Mouse (Mus musculus) MEL (cell line): ENCODE data around the gene Hoxc10. TPM values are rescaled to one million over a fixed set of nuclear protein-coding genes. Genes with fewer than 3 reads are reported as not detected.

Source experiments
- DNase-seq: peaks from one replicate; pipeline ENCODE4 v3.0.0; 2011; ENCODE audit warnings: low read depth, low spot score
- H3K27ac ChIP-seq: 2 replicates; pipeline ENCODE4 v1.5.1; 2012; ENCODE audit warnings: low read depth, mild to moderate bottlenecking, control low read depth, low read length, moderate library complexity; ENCODE audit not compliant: control insufficient read depth
- H3K27me3 ChIP-seq, 2 experiments: fragments of 150-350 bp in 1 of 2; sonication (generic) in 1 of 2; 2 replicates each; pipeline ENCODE4 v1.6.1; 2012; ENCODE audit warnings: low read length in 2 of 2, mild to moderate bottlenecking in 2 of 2, improper control_type of control experiment in 1 of 2, moderate library complexity in 1 of 2; ENCODE audit not compliant: insufficient read depth in 2 of 2, control insufficient read depth in 1 of 2
- H3K36me3 ChIP-seq, 2 experiments: 2 replicates each; pipeline ENCODE4 v1.6.1; 2012 to 2014; ENCODE audit warnings: low read length in 2 of 2, improper control_type of control experiment in 1 of 2, inconsistent platforms in 1 of 2, mild to moderate bottlenecking in 1 of 2; ENCODE audit not compliant: insufficient read depth in 2 of 2, control insufficient read depth in 1 of 2
- H3K4me1 ChIP-seq, 2 experiments: fragments of 150-350 bp in 1 of 2; sonication (generic) in 1 of 2; 2 replicates each; pipeline ENCODE4 v1.6.1; 2012; ENCODE audit warnings: low read length in 2 of 2, improper control_type of control experiment in 1 of 2, mild to moderate bottlenecking in 1 of 2; ENCODE audit not compliant: insufficient read depth in 2 of 2, control insufficient read depth in 1 of 2
- H3K4me3 ChIP-seq, 2 experiments: fragments of 150-350 bp in 1 of 2; sonication (generic) in 1 of 2; 2 replicates each; pipeline ENCODE4 v1.5.1; 2012; ENCODE audit warnings: low read depth in 2 of 2, low read length in 2 of 2, mild to moderate bottlenecking in 2 of 2, moderate library complexity in 2 of 2, control low read depth in 1 of 2, improper control_type of control experiment in 1 of 2; ENCODE audit not compliant: control insufficient read depth in 1 of 2, insufficient read depth in 1 of 2
- H3K79me2 ChIP-seq: 2 replicates; pipeline ENCODE4 v1.6.1; 2012; ENCODE audit warnings: mild to moderate bottlenecking, low read length, moderate library complexity; ENCODE audit not compliant: control insufficient read depth, poor library complexity, insufficient read depth
- H3K9ac ChIP-seq: 2 replicates; pipeline ENCODE4 v1.6.1; 2012; ENCODE audit warnings: low read depth, mild to moderate bottlenecking, control low read depth, low read length, moderate library complexity; ENCODE audit not compliant: control insufficient read depth, poor library complexity, severe bottlenecking
- H3K9me3 ChIP-seq: fragments of 150-350 bp; sonication (generic); replicated peaks from 2 replicates; pipeline ENCODE4 v1.6.1; 2012; ENCODE audit warnings: mild to moderate bottlenecking, low read length, improper control_type of control experiment, moderate library complexity; ENCODE audit not compliant: insufficient read depth
- BHLHE40 ChIP-seq: IDR thresholded peaks from 2 replicates; pipeline ENCODE4 v1.6.1; 2012; ENCODE audit warnings: low read depth, mild to moderate bottlenecking, inconsistent platforms, low read length, improper control_type of control experiment, borderline replicate concordance
- CHD1 ChIP-seq: IDR thresholded peaks from 2 replicates; pipeline ENCODE4 v1.6.1; 2012; ENCODE audit warnings: low read depth, mild to moderate bottlenecking, inconsistent platforms, low read length, improper control_type of control experiment
- CTCF ChIP-seq, 3 experiments: IDR thresholded peaks in 2 of 3; conservative IDR thresholded peaks in 1 of 3; 2 replicates each; pipeline ENCODE4 v1.5.1; 2011 to 2012; ENCODE audit warnings: low read length in 3 of 3, low read depth in 2 of 3, mild to moderate bottlenecking in 2 of 3, improper control_type of control experiment in 1 of 3, inconsistent platforms in 1 of 3, mixed read lengths in 1 of 3, moderate library complexity in 1 of 3; ENCODE audit not compliant: control insufficient read depth in 1 of 3, insufficient read depth in 1 of 3, poor library complexity in 1 of 3, severe bottlenecking in 1 of 3
- EP300 ChIP-seq, 2 experiments: IDR thresholded peaks; 2 replicates each; pipeline ENCODE4 v1.6.1; 2011; ENCODE audit warnings: improper control_type of control experiment in 2 of 2, low read length in 2 of 2, low read depth in 1 of 2, mild to moderate bottlenecking in 1 of 2
- ETS1 ChIP-seq: IDR thresholded peaks from 2 replicates; pipeline ENCODE4 v1.6.1; 2012; ENCODE audit warnings: low read depth, mild to moderate bottlenecking, inconsistent platforms, low read length, improper control_type of control experiment, moderate library complexity
- GABPA ChIP-seq: IDR thresholded peaks from 2 replicates; pipeline ENCODE4 v1.6.1; 2012; ENCODE audit warnings: low read depth, mild to moderate bottlenecking, inconsistent platforms, low read length, improper control_type of control experiment, moderate library complexity
- HCFC1 ChIP-seq: IDR thresholded peaks from 2 replicates; pipeline ENCODE4 v1.6.1; 2012; ENCODE audit warnings: low read depth, mild to moderate bottlenecking, inconsistent platforms, low read length, improper control_type of control experiment, moderate library complexity
- MAFK ChIP-seq: IDR thresholded peaks from 2 replicates; pipeline ENCODE4 v1.6.1; 2011; ENCODE audit warnings: low read depth, mild to moderate bottlenecking, low read length, improper control_type of control experiment, borderline replicate concordance
- MAX ChIP-seq: IDR thresholded peaks from 2 replicates; pipeline ENCODE4 v1.6.1; 2011; ENCODE audit warnings: low read length, improper control_type of control experiment
- MEF2A ChIP-seq: IDR thresholded peaks from 2 replicates; pipeline ENCODE4 v1.6.1; 2014; ENCODE audit warnings: low read depth, mild to moderate bottlenecking, inconsistent platforms, low read length, improper control_type of control experiment; ENCODE audit not compliant: poor library complexity, insufficient replicate concordance, severe bottlenecking; ENCODE audit errors: extremely low read depth
- MXI1 ChIP-seq: IDR thresholded peaks from 2 replicates; pipeline ENCODE4 v1.6.1; 2011; ENCODE audit warnings: mild to moderate bottlenecking, low read depth, low read length, improper control_type of control experiment
- MYB ChIP-seq: IDR thresholded peaks from 2 replicates; pipeline ENCODE4 v1.6.1; 2011; ENCODE audit warnings: mild to moderate bottlenecking, low read depth, low read length, improper control_type of control experiment
- NRF1 ChIP-seq: IDR thresholded peaks from 2 replicates; pipeline ENCODE4 v1.6.1; 2014; ENCODE audit warnings: low read depth, mild to moderate bottlenecking, inconsistent platforms, low read length, improper control_type of control experiment, moderate library complexity; ENCODE audit not compliant: poor library complexity, insufficient read depth, severe bottlenecking
- POLR2A ChIP-seq, 2 experiments: IDR thresholded peaks; 2 replicates each; pipeline ENCODE4 v1.6.1; 2011 to 2012; ENCODE audit warnings: low read length in 2 of 2, mild to moderate bottlenecking in 2 of 2, control low read depth in 1 of 2, improper control_type of control experiment in 1 of 2, low read depth in 1 of 2, moderate library complexity in 1 of 2; ENCODE audit not compliant: control insufficient read depth in 1 of 2, insufficient read depth in 1 of 2, poor library complexity in 1 of 2
- POLR2AphosphoS2 ChIP-seq: IDR thresholded peaks from 2 replicates; pipeline ENCODE4 v1.6.1; 2011; ENCODE audit warnings: low read length, improper control_type of control experiment
- POLR2AphosphoS5 ChIP-seq: IDR thresholded peaks from 2 replicates; pipeline ENCODE4 v1.6.1; 2012; ENCODE audit warnings: low read depth, borderline replicate concordance, mild to moderate bottlenecking, inconsistent platforms, low read length, moderate library complexity, mixed read lengths
- RAD21 ChIP-seq: IDR thresholded peaks from 2 replicates; pipeline ENCODE4 v1.6.1; 2011; ENCODE audit warnings: mild to moderate bottlenecking, low read depth, low read length, improper control_type of control experiment
- RCOR1 ChIP-seq: IDR thresholded peaks from 2 replicates; pipeline ENCODE4 v1.6.1; 2012; ENCODE audit warnings: low read depth, mild to moderate bottlenecking, inconsistent platforms, low read length, improper control_type of control experiment
- SIN3A ChIP-seq: IDR thresholded peaks from 2 replicates; pipeline ENCODE4 v1.6.1; 2012; ENCODE audit warnings: low read length, improper control_type of control experiment, inconsistent platforms
- SMC3 ChIP-seq: IDR thresholded peaks from 2 replicates; pipeline ENCODE4 v1.6.1; 2011; ENCODE audit warnings: low read depth, low read length, improper control_type of control experiment
- TAL1 ChIP-seq: IDR thresholded peaks from 2 replicates; pipeline ENCODE4 v1.6.1; 2012; ENCODE audit warnings: mild to moderate bottlenecking, inconsistent platforms, low read length, moderate library complexity, mixed read lengths
- TBP ChIP-seq: IDR thresholded peaks from 2 replicates; pipeline ENCODE4 v1.8.0; 2011; ENCODE audit warnings: low read depth, low read length, improper control_type of control experiment
- USF1 ChIP-seq: IDR thresholded peaks from 2 replicates; pipeline ENCODE4 v1.6.1; 2014; ENCODE audit warnings: low read depth, mild to moderate bottlenecking, inconsistent platforms, low read length, improper control_type of control experiment, moderate library complexity
- ZC3H11A ChIP-seq: IDR thresholded peaks from 2 replicates; pipeline ENCODE4 v1.6.1; 2012; ENCODE audit warnings: low read depth, mild to moderate bottlenecking, inconsistent platforms, low read length, improper control_type of control experiment
- ZMIZ1 ChIP-seq: IDR thresholded peaks from 2 replicates; pipeline ENCODE4 v1.6.1; 2012; ENCODE audit warnings: low read depth, mild to moderate bottlenecking, inconsistent platforms, low read length, improper control_type of control experiment, moderate library complexity
- ZNF384 ChIP-seq: IDR thresholded peaks from 2 replicates; pipeline ENCODE4 v1.6.1; 2012; ENCODE audit warnings: low read depth, mild to moderate bottlenecking, inconsistent platforms, low read length, improper control_type of control experiment
- polyA plus RNA-seq, 2 experiments: library from polyadenylated mRNA; stranded (reverse) in 1 of 2; unstranded in 1 of 2; fragments of >175 nt in 1 of 2; fragments of >200 nt in 1 of 2; gene quantifications; 2 replicates each; pipeline versions ENCODE4 v1.2.1 to v1.2.4; 2012; ENCODE audit warnings: low replicate concordance in 2 of 2, low read depth in 1 of 2; ENCODE audit not compliant: insufficient read length in 2 of 2, insufficient read depth in 1 of 2, missing spikeins in 1 of 2
- total RNA-seq: library from RNA; depleted of rRNA; stranded (reverse); fragments of 300-350 nt; gene quantifications from 2 replicates; pipeline ENCODE4 v1.2.3, GENCODE M21; 2012

Hoxc10 gene
- total and polyA plus RNA-seq, 3 experiments, result 6.8 to 24.8 TPM; not detected in 1

DNA sequence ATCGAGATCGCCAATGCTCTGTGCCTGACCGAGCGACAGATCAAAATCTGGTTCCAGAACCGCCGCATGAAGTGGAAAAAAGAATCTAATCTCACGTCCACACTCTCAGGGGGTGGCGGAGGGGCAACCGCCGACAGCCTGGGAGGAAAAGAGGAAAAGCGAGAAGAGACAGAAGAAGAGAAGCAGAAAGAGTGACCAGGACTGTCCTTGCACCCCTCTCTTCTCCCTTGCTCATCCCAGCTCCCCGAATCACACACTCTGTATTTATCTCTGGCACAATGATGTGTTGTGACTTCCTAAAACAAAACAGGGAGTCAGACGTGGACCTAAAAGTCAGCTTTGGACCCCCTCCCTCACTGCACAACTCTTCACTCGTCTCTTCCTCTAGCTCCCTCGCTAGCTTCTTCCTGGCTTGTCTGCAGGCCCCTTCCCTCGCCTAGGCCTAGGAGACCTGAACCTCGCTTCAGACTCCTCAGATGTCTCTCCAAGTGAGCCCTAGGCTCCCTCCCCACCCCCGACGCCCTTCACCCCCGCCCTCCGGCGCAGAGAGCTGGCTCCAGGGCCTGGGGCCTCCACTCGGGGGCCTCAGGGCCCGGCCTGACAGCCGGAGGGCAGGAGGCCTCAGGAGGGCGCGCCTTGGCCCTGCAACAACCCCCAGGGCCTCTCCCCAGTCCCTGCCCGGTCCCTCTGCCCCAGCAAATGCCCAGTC lies 44.4 kb downstream of the Hoxc10 start:
- Histone ChIP-seq H3K4me3 (peak overlapping the region; percentile 52 to 62), H3K9me3 (no peaks in the 10 kb centered on the region), H3K27ac (peak overlapping the region; percentile 72), H3K27me3 (no peaks in the 10 kb centered on the region), H3K9ac (peak overlapping the region; percentile 91), H3K4me1 (peaks cover 9 to 17% of the 10 kb centered on the region in 2 experiments; a peak in 3 of 4 replicates), H3K79me2 (peaks cover 8% of the 10 kb centered on the region; the same call in 1 of the 2 replicates), H3K36me3 (peaks cover 0 to 14% of the 10 kb centered on the region in 2 experiments; a peak in 2 of 4 replicates)
- TF ChIP-seq MXI1 (peak; percentile 31; the same call in 1 of the 2 replicates), GABPA (no peak), RAD21 (no peak), ZMIZ1 (no peak), TAL1 (peak; percentile 22; the same call in 1 of the 2 replicates), EP300 (IDR thresholded peaks at IDR 0.05; ENCODE audit: low read depth in 1 of 2, low read length in 2 of 2) (0 out of 4 replicates have a peak, but pooled peaks of 1 of the 2 experiments have one; percentile 53), POLR2A (IDR thresholded peaks at IDR 0.05; ENCODE audit: control insufficient read depth in 1 of 2, insufficient read depth in 1 of 2, low read depth in 1 of 2, low read length in 2 of 2, poor library complexity in 1 of 2) (0 out of 4 replicates have a peak, but pooled peaks of 1 of the 2 experiments have one; percentile 40), CTCF (IDR thresholded peaks at IDR 0.05 in 2 of 3, conservative IDR thresholded peaks at IDR 0.05 in 1 of 3; ENCODE audit: control insufficient read depth in 1 of 3, insufficient read depth in 1 of 3, low read depth in 2 of 3, low read length in 3 of 3, poor library complexity in 1 of 3, severe bottlenecking in 1 of 3) (0 out of 6 replicates have a peak, but pooled peaks of 1 of the 3 experiments have one; percentile 9), TBP (peak; percentile 26; the same call in 1 of the 2 replicates), MEF2A (no peak), SMC3 (no peak), MYB (no peak)
- DNase-seq, result peak; percentile 58

DNA sequence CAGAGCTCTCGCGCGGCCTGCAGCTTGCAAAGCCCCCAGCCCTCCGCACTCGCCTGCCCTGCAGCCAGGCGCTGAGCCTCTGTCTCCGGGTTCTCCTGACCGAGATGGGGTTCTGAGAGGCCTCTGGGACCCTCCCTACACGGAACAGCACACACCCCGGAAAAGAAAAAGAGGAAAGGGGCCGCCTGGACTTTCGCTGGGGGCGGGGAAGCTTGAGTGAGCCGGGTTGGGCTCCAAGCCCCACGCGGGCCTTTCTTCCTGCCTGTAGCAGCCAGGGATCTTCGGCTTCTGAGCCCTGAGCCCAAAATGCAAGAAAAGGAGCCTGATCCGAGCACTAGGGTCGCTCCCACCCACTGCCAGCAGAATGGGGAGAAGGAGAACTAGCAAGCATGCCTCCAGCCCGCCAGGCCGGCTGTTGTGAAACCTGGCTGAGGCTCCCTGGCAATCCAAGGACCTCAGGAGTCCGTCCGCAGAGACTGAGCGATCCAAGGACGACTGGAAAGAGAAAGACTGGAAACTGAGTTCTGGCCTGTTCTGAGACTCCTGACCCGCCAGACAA lies 45.4 kb downstream of the Hoxc10 start:
- DNase-seq, result peak; percentile 76
- no peaks in the 10 kb centered on the region for H3K27me3 ChIP-seq
- H3K9me3 ChIP-seq, result no peaks in the 10 kb centered on the region
- peak overlapping the region; percentile 69 for H3K27ac ChIP-seq
- peaks cover 8% of the 10 kb centered on the region; the same call in 1 of the 2 replicates for H3K79me2 ChIP-seq
- H3K36me3 ChIP-seq, result peaks cover 0 to 4% of the 10 kb centered on the region in 2 experiments; a peak in 1 of 4 replicates
- H3K9ac ChIP-seq, result peak overlapping the region; percentile 91
- peak overlapping the region; percentile 62 to 69 for H3K4me3 ChIP-seq
- peaks cover 2 to 8% of the 10 kb centered on the region in 2 experiments; a peak in 2 of 4 replicates for H3K4me1 ChIP-seq
- TF ChIP-seq RCOR1 (no peak), BHLHE40 (no peak), POLR2AphosphoS5 (no peak), GABPA (no peak), MAFK (no peak), POLR2A (IDR thresholded peaks at IDR 0.05; ENCODE audit: control insufficient read depth in 1 of 2, insufficient read depth in 1 of 2, low read depth in 1 of 2, low read length in 2 of 2, poor library complexity in 1 of 2) (peak; percentile 38 to 75), NRF1 (no peak), ETS1 (no peak), USF1 (no peak), ZMIZ1 (0 out of 2 replicates have a peak, but pooled peaks have one; percentile 18), MXI1 (no peak; the same call in 1 of the 2 replicates), HCFC1 (no peak), ZNF384 (no peak), POLR2AphosphoS2 (peak; percentile 41; the same call in 1 of the 2 replicates), MEF2A (no peak), CTCF (IDR thresholded peaks at IDR 0.05 in 2 of 3, conservative IDR thresholded peaks at IDR 0.05 in 1 of 3; ENCODE audit: control insufficient read depth in 1 of 3, insufficient read depth in 1 of 3, low read depth in 2 of 3, low read length in 3 of 3, poor library complexity in 1 of 3, severe bottlenecking in 1 of 3) (no peak), MAX (no peak), CHD1 (no peak), RAD21 (no peak), EP300 (IDR thresholded peaks at IDR 0.05; ENCODE audit: low read depth in 1 of 2, low read length in 2 of 2) (no peak), ZC3H11A (no peak), TAL1 (no peak), SIN3A (no peak)
